Mouse (Mus musculus) midbrain, embryonic 11.5 days (tissue): Measurements from ENCODE around the gene Vmn2r22. TPM values are rescaled to one million over a fixed set of nuclear protein-coding genes. Genes with fewer than 3 reads are reported as not detected.
A peak's percentile ranks its signal among the peaks of the same experiment; 100 is the strongest.
"Not testable (repeated sequence)": the region's sequence is repeated elsewhere in the genome, so short reads cannot be mapped to it uniquely, and the experiment has no call there.

Experiments
- ATAC-seq: fragments of 200-750 bp; cut with Nextera tagmentation; 2 replicates; pipeline ENCODE4 v1.8.0; 2017; ENCODE audit warnings: moderate TSS enrichment, moderate library complexity; ENCODE audit not compliant: low FRiP score
- DNase-seq: peaks from one replicate; pipeline ENCODE4 v3.0.0; 2015; ENCODE audit warnings: low spot score; ENCODE audit errors: missing footprints
- H3K27ac ChIP-seq: fragments of 300-500 bp; sonication (generic); 2 replicates; pipeline ENCODE4 v1.5.1; 2014; ENCODE audit warnings: low read depth, low read length
- H3K27me3 ChIP-seq: fragments of 300-500 bp; sonication (generic); 2 replicates; pipeline ENCODE4 v1.6.1; 2014; ENCODE audit warnings: mild to moderate bottlenecking, low read length, moderate library complexity, mixed read lengths; ENCODE audit not compliant: control insufficient read depth, insufficient read depth
- H3K36me3 ChIP-seq: fragments of 300-500 bp; sonication (generic); 2 replicates; pipeline ENCODE4 v1.6.1; 2014; ENCODE audit warnings: mild to moderate bottlenecking, low read length, moderate library complexity, mixed read lengths; ENCODE audit not compliant: control insufficient read depth, insufficient read depth
- H3K4me1 ChIP-seq: fragments of 300-500 bp; sonication (generic); 2 replicates; pipeline ENCODE4 v1.6.1; 2014; ENCODE audit warnings: low read length; ENCODE audit not compliant: control insufficient read depth, insufficient read depth
- H3K4me2 ChIP-seq: fragments of 300-500 bp; sonication (generic); 2 replicates; pipeline ENCODE4 v1.6.1; 2014; ENCODE audit warnings: mild to moderate bottlenecking, moderate library complexity
- H3K4me3 ChIP-seq: fragments of 300-500 bp; sonication (generic); 2 replicates; pipeline ENCODE4 v1.5.1; 2014; ENCODE audit warnings: low read depth, low read length
- H3K9ac ChIP-seq: fragments of 300-500 bp; sonication (generic); 2 replicates; pipeline ENCODE4 v1.6.1; 2014; ENCODE audit warnings: low read length
- H3K9me3 ChIP-seq: fragments of 300-500 bp; sonication (generic); 2 replicates; pipeline ENCODE4 v1.6.1; 2016; ENCODE audit warnings: low read length; ENCODE audit not compliant: control insufficient read depth
- whole genome bisulfite sequencing: fragments of 180-500 bp; shearing (Covaris S2); extraction: QIAGEN DNeasy Blood & Tissue Kit; methylation state at CpG from one replicate; pipeline ENCODE4 v1.1.7; 2014; 5-methylcytosine and 5-hydroxymethylcytosine counted together
- polyA plus RNA-seq: library from polyadenylated mRNA; unstranded; fragments of >200 nt; fragmentation: Nextera tagmentation; extraction: Ambion mirVana; gene quantifications from 2 replicates; pipeline ENCODE4 v1.2.1, GENCODE M21; 2014

Vmn2r22 gene
- polyA plus RNA-seq, result not detected in 2 replicates

DNA sequence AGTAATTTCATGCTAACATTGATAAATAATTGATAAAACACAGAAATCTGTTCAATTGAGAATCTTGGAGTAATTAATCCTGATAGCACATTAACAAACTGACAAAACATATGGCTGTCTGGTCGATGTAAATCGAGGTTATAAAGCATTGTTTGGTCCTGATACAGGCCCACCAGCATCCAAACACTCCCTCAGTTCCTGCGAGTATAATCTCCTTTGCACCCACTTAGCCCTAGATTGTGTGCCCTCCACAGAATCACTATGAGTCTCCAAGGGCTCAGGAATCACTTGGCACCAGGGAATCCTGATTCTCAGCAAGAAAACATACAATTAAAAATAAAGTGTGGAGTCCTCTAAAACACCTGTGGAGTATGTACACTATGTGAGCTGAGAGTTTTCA is at the start of gene Vmn2r22:
Vmn2r22 (minus strand) TSS at position 101 of the 400 bp plus-strand sequence.
- not testable (repeated sequence) for H3K4me1 ChIP-seq

DNA sequence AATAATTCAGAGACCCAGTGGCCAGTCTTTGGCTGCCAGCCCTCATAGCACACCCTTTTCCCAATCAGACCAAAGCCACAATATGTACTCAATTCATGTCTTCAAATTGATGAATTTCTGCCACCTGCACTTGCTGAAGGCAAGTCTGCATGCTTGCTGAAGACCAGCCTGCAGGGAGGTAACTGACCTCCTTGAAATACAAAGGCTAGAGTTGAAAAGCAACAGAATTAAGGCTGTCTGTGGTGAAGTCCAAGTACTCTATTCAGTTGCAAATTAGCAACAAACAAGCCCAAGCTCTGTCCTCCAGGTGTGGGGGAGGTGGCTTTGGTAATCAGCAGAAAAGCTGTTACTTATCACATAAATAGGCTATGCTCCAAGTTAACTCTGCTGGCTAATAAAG is 46.7 kb upstream of the Vmn2r22 start:
- Histone ChIP-seq H3K27me3 (no peaks in the 10 kb centered on the region), H3K27ac (no peak overlapping the region), H3K9ac (no peak overlapping the region), H3K4me3 (no peak overlapping the region), H3K4me2 (no peak overlapping the region), H3K4me1 (no peaks in the 10 kb centered on the region), H3K9me3 (no peaks in the 10 kb centered on the region), H3K36me3 (no peaks in the 10 kb centered on the region)
- no peak for DNase-seq
- peak; percentile 70 for ATAC-seq

More for the DNA sequence above, at the start of gene Vmn2r22:
- H3K27ac ChIP-seq, H3K4me3 ChIP-seq, H3K27me3 ChIP-seq, H3K36me3 ChIP-seq, DNase-seq, ATAC-seq, H3K9me3 ChIP-seq, H3K4me2 ChIP-seq, H3K9ac ChIP-seq: not testable (repeated sequence)
- 76% methylated on average over 3 of the region's 3 CpGs for WGBS

DNA sequence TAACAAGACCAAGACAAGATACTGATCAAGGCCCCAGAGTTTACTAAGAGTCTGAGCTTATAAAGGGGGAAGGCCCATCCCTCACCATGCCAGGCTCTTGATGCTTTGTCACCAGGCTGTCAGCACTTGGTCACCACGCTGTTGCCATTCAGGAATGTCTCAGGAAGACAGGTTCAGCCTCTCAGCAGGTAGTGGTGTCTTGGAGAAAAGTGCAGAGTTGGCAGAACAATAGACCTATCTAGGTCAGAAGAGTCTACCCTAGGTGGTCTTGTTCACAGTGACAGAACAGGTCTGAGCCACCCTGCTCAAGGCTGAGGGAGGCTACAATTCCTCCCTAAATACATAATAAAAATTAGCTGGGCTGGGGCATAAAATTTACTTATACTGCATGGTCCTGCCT is 46.1 kb upstream of the Vmn2r22 start:
- not testable (repeated sequence) for H3K9ac ChIP-seq, ATAC-seq, H3K4me1 ChIP-seq, H3K27me3 ChIP-seq, DNase-seq, H3K27ac ChIP-seq, H3K36me3 ChIP-seq, H3K9me3 ChIP-seq, H3K4me3 ChIP-seq, H3K4me2 ChIP-seq
- 30% methylated on average over 1 of the region's 1 CpGs for WGBS

DNA sequence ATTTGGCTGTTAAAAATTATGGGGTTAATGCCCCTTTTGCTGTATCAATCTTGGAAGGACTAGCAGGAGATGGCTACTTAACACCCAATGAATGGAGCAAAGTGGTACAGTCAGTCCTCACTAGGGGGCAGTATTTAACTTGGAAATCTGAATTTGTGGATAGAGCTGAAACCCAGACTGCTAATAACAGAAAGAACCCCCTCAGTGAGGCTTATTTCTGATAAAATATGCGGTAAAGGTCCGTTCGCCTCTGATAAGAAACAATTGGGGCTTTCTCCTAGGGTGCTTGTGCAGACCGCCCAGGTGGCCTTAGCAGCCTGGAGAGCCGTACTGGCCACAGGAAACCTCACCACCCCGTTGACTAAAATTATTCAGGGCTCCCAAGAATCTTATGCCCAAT is 6.5 kb upstream of the Vmn2r22 start:
- Histone ChIP-seq H3K4me3 (no peak overlapping the region), H3K9ac (no peak overlapping the region), H3K4me2 (no peak overlapping the region), H3K27ac (no peak overlapping the region), H3K27me3 (no peaks in the 10 kb centered on the region), H3K36me3 (no peaks in the 10 kb centered on the region), H3K4me1 (no peaks in the 10 kb centered on the region), H3K9me3 (no peaks in the 10 kb centered on the region)
- DNase-seq (no peak), ATAC-seq (no peak)
- 59% methylated on average over 6 of the region's 6 CpGs for WGBS

DNA sequence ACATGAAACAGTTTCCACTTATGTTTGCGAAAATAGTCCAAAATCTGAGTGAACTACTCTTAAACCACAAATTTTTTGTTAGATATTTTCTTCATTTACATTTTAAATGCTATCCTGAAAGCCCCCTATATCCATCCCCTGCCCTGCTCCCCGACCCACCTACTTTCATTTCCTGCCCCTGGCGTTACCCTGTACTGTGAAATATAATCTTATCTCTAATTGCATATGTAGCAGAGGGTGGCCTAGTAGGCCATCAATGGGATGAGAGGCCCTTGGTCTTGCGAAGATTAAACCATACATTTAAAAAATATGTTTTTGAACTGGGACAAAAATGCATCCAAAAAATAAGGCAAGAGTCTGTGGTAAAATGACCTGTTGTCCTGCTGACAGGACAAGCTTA is 11.1 kb downstream of the Vmn2r22 start:
- not testable (repeated sequence) for H3K9me3 ChIP-seq, H3K9ac ChIP-seq, H3K4me3 ChIP-seq, H3K4me2 ChIP-seq, ATAC-seq, H3K36me3 ChIP-seq, DNase-seq, H3K27ac ChIP-seq, H3K4me1 ChIP-seq, H3K27me3 ChIP-seq
- WGBS, result 81% methylated on average over 4 of the region's 4 CpGs

DNA sequence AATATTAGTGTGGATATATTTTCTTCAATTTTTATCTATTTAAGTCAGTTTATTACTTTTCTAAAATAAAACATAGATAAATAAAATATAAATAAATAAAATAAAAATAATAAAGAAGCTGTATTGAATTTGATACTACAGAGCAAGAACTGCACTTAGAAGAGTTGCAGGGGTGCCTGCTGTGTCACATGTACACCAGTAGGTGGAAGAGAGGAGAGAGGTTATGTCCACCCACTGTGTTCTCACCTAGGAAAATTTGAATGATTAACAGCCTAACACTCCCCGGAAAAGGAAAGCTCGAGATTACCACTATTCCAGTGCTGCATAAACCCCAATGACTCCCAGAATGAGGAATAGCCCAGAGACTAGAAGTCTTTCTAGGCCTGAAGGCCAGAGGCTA is 26.7 kb downstream of the Vmn2r22 start:
- H3K4me2 ChIP-seq, H3K27me3 ChIP-seq, ATAC-seq, H3K9ac ChIP-seq, H3K4me3 ChIP-seq, DNase-seq, H3K27ac ChIP-seq, H3K9me3 ChIP-seq, H3K4me1 ChIP-seq, H3K36me3 ChIP-seq: not testable (repeated sequence)
- no CpG with 5 or more reads among the region's 2 CpGs for WGBS

DNA sequence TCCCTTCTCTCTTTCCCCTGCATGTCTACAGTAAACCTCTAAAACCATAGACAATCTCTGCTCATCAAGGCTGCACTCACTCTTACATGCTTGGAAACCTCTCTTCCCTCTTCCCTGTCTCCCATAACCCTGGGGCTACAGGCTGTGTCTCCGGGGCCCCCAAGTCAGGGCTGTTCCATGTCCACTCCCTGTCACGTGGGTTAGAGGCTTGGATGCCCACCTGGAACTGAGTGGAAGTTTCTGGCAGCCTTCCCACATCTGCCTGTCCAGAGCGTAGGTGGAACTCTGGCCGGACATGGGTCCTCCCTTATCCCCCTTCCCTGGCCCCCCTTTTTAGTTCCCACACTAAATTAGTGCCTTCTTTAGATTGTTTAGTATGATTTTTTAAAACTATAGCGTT is 62.2 kb downstream of the Vmn2r22 start:
- not testable (repeated sequence) for H3K4me2 ChIP-seq, H3K4me1 ChIP-seq, DNase-seq, H3K27ac ChIP-seq, H3K9me3 ChIP-seq, ATAC-seq, H3K4me3 ChIP-seq, H3K27me3 ChIP-seq, H3K36me3 ChIP-seq, H3K9ac ChIP-seq
- no CpG with 5 or more reads among the region's 5 CpGs for WGBS

DNA sequence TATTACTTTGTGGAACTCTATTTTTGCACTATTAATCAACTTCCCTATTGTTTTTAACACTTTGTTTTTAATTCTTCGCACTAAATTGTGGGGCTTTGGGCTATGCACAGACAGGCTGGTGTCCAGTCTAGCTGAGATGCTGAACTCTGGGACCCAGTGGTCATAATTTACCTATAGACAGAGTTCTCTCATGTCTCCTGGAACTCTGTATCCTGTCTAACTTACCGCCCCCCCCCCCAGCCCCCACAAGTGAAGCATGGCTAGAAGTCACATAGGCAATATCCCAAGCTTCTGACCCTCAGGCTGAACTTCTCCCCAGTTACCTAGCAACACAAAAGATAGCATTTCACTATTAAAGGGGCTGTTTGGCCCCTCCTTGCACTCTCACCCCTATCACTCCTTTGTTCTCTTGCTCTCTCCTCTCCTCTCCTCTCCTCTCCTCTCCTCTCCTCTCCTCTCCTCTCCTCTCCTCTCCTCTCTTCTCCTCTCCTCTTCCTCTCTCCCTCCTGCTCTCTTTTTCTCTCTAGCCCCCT is 62.7 kb downstream of the Vmn2r22 start:
- H3K9me3 ChIP-seq, H3K27ac ChIP-seq, H3K4me2 ChIP-seq, ATAC-seq, H3K4me3 ChIP-seq, H3K36me3 ChIP-seq, H3K4me1 ChIP-seq, H3K27me3 ChIP-seq, H3K9ac ChIP-seq, DNase-seq: not testable (repeated sequence)
- WGBS, result no CpG with 5 or more reads among the region's 2 CpGs

DNA sequence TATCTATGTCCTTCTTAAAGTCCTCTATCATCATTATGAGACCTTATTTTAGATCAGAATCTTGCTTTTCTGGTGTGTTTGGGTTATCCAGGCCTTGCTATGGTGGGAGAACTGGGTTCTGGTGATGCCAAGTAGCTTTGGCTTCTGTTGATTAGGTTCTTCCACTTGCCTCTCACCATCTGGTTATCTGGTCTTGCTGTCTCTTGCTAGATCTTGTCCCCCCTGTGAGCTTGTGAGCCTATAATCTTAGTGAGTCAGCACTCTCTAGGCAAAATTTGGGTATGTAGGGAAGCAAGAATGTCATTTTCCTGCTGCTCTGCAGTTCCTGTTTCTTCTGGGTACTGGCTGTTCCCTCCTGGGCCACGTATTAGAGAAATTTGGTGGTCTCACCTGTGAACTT is 66.5 kb downstream of the Vmn2r22 start:
- H3K27me3 ChIP-seq, DNase-seq, H3K4me3 ChIP-seq, H3K9ac ChIP-seq, H3K36me3 ChIP-seq, ATAC-seq, H3K4me1 ChIP-seq, H3K4me2 ChIP-seq, H3K9me3 ChIP-seq, H3K27ac ChIP-seq: not testable (repeated sequence)
- WGBS, result no CpG with 5 or more reads among the region's 1 CpGs

DNA sequence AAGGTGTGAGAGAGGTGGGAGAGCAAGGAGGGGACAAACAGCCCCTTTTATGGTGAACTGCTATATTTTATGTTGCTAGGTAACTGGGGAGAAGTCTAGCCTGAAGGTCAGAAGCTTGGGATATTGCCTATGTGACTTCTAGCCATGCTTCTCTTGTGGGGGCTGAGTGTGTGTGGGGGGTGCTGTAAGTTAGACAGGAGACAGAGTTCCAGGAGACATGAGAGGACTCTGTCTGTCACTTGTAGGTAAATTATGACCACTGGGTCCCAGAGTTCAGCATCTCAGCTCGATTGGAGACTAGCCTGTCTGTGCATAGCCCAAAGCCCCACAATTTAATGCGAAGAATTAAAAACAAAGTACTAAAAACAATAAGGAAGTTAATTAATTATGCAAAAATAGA is 75.8 kb downstream of the Vmn2r22 start:
- DNase-seq, H3K36me3 ChIP-seq, H3K9me3 ChIP-seq, H3K4me1 ChIP-seq, H3K27me3 ChIP-seq, H3K4me2 ChIP-seq, H3K4me3 ChIP-seq, H3K9ac ChIP-seq, ATAC-seq, H3K27ac ChIP-seq: not testable (repeated sequence)
- no CpG with 5 or more reads among the region's 2 CpGs for WGBS
